Mouse (Mus musculus) kidney, embryonic 14.5 days (tissue): ENCODE data around the gene Ube2cbp. TPM values are rescaled to one million over a fixed set of nuclear protein-coding genes. Genes with fewer than 3 reads are reported as not detected.

Experiments used
- ATAC-seq: fragments of 200-750 bp; cut with Nextera tagmentation; 2 replicates; pipeline ENCODE4 v1.8.0; 2017; ENCODE audit warnings: moderate number of reproducible peaks, mild to moderate bottlenecking, moderate TSS enrichment, moderate library complexity; ENCODE audit not compliant: low FRiP score, low TSS enrichment
- H3K27ac ChIP-seq: fragments of 300-500 bp; sonication (generic); 2 replicates; pipeline ENCODE4 v1.5.1; 2014; ENCODE audit warnings: low read depth, mild to moderate bottlenecking, low read length, moderate library complexity, mixed read lengths
- H3K27me3 ChIP-seq: fragments of 300-500 bp; sonication (generic); 2 replicates; pipeline ENCODE4 v1.6.1; 2014; ENCODE audit warnings: mild to moderate bottlenecking, low read length; ENCODE audit not compliant: control insufficient read depth, insufficient read depth
- H3K36me3 ChIP-seq: fragments of 300-500 bp; sonication (generic); 2 replicates; pipeline ENCODE4 v1.6.1; 2014; ENCODE audit warnings: low read length, mixed read lengths; ENCODE audit not compliant: control insufficient read depth, insufficient read depth
- H3K4me1 ChIP-seq: fragments of 300-500 bp; sonication (generic); 2 replicates; pipeline ENCODE4 v1.6.1; 2014; ENCODE audit warnings: low read length, mixed read lengths; ENCODE audit not compliant: control insufficient read depth, insufficient read depth
- H3K4me2 ChIP-seq: fragments of 300-500 bp; sonication (generic); replicated peaks from 2 replicates; pipeline ENCODE4 v1.6.1; 2014; ENCODE audit warnings: low read depth, mild to moderate bottlenecking, low read length
- H3K4me3 ChIP-seq: fragments of 300-500 bp; sonication (generic); 2 replicates; pipeline ENCODE4 v1.5.1; 2014; ENCODE audit warnings: mild to moderate bottlenecking, low read length
- H3K9ac ChIP-seq: fragments of 300-500 bp; sonication (generic); 2 replicates; pipeline ENCODE4 v1.6.1; 2014; ENCODE audit warnings: low read depth, mild to moderate bottlenecking, low read length, moderate library complexity
- H3K9me3 ChIP-seq: fragments of 300-500 bp; sonication (generic); 2 replicates; pipeline ENCODE4 v1.6.1; 2016; ENCODE audit warnings: low read length; ENCODE audit not compliant: control insufficient read depth
- WGBS: fragments of 180-500 bp; shearing (Covaris S2); extraction: QIAGEN DNeasy Blood & Tissue Kit; methylation state at CpG from one replicate; pipeline ENCODE4 v1.1.7; 2014; 5-methylcytosine and 5-hydroxymethylcytosine counted together
- polyA plus RNA-seq: library from polyadenylated mRNA; unstranded; fragments of >200 nt; fragmentation: Nextera tagmentation; extraction: Ambion mirVana; gene quantifications from 2 replicates; pipeline ENCODE4 v1.2.1, GENCODE M21; 2014

The Ube2cbp gene
- polyA plus RNA-seq, 1 experiment from 2014 or later = 12.8 TPM

DNA sequence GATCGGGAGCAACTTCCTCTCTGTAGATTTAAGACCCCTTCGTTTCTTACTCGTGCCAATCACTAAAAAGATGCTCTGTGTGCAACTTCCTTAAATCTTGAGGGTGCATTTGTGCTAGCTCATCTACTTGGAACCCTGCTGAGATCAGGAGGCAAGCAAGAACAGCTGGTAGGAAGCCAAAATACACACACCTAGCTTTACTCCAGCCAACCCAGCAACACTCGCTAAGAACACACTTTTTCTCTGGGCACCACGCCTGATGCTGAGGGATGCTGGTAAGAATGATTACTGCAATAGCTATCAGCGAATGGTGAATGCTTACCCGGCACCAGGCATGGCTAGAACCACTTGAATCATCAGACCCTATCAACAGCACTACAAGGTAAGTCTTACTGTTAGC lies 17.9 kb downstream of the Ube2cbp start:
- 85% methylated on average over 7 of the region's 7 CpGs for WGBS
- no peak for ATAC-seq

DNA sequence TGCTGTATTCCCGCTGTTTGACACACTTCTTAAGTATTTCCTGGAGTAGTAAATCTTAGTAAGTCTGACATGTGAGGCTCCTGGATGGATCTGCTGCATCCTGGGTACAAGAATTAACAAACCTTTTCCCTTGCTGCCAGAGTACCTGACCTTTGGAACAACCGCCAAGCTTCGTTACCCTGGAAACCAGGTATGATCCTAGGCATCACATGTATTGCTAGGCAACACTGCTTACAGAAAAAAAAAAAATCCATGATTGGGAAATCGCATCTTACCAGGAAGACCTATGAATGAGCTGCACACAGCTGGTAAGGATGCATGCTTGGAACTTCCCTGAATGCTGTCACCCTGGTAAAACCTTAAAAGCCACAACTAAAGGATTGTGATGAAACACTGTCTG lies 22.5 kb downstream of the Ube2cbp start:
- H3K4me2 ChIP-seq = no peak overlapping the region
- no peaks in the 10 kb centered on the region for H3K27me3 ChIP-seq
- ATAC-seq = no peak
- no peak overlapping the region for H3K9ac ChIP-seq
- H3K27ac ChIP-seq = no peak overlapping the region
- H3K4me3 ChIP-seq = no peak overlapping the region
- no peaks in the 10 kb centered on the region for H3K4me1 ChIP-seq
- H3K36me3 ChIP-seq = no peaks in the 10 kb centered on the region
- WGBS = 67% methylated on average over 4 of the region's 4 CpGs
- no peaks in the 10 kb centered on the region; the same call in 1 of the 2 replicates for H3K9me3 ChIP-seq

More for the DNA sequence above, 17.9 kb downstream of the Ube2cbp start:
- no peak overlapping the region for H3K4me2 ChIP-seq
- H3K9me3 ChIP-seq = no peaks in the 10 kb centered on the region; the same call in 1 of the 2 replicates
- no peak overlapping the region for H3K9ac ChIP-seq
- no peak overlapping the region for H3K27ac ChIP-seq
- H3K4me1 ChIP-seq = peaks cover 11% of the 10 kb centered on the region; the same call in 1 of the 2 replicates
- H3K36me3 ChIP-seq = no peaks in the 10 kb centered on the region
- H3K27me3 ChIP-seq = no peaks in the 10 kb centered on the region
- no peak overlapping the region for H3K4me3 ChIP-seq

DNA sequence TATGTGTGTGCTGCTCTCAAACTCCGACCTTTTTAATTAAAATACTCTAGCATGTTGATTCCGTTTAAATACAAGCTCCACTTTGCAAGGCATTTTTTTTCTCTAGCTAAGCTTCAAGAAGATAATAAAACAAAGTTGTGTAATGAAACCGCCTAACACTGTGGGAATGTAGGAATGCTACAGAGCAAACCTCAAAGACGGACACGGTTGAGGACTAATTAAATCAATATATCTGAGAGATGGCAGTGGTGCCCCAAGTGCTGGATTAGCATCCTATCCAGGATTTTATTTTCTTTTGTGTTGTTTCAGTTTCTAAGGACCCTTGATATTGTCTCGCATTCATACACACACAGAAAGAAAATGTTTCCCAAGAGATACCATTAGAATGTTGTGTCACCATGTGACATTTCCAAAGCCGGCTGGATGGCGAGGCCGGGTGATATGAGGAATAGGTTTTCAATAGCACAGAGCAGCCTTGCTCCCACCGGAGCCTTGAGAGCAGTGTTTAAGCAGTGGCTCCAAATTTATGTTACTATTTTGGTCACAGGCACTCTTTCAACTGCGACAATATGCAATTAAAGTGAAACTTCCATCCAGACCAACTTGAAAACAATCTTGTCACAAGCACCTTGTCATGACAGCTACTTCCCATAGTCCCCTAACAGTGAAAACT lies 26.3 kb downstream of the Ube2cbp start:
- H3K9me3 ChIP-seq = no peaks in the 10 kb centered on the region
- no peak for ATAC-seq

DNA sequence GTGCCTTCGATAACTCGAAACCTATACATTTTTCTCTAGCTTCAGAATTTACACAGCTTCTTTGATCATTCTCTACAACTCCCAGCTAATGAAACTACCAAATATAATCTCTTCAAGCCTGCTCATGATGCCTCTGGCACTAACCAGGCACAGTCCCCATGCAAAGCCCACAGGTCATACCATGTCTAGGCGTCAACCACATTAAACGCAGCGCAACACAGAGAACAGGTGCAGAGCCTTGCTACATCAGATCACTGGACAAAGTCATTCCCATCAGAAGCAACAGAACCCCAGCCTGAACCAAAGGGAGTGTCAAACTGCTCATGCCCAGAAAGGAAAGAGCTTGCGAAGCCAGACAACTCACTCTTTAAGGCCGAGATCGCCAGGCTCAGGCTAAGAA lies 28.1 kb downstream of the Ube2cbp start:
- WGBS = 93% methylated on average over 8 of the region's 8 CpGs
- Histone ChIP-seq H3K9me3 (no peaks in the 10 kb centered on the region), H3K9ac (no peak overlapping the region), H3K4me2 (no peak overlapping the region), H3K36me3 (no peaks in the 10 kb centered on the region), H3K27ac (no peak overlapping the region), H3K27me3 (no peaks in the 10 kb centered on the region), H3K4me3 (no peak overlapping the region), H3K4me1 (no peaks in the 10 kb centered on the region)
- ATAC-seq = no peak

More for the DNA sequence above, 26.3 kb downstream of the Ube2cbp start:
- Histone ChIP-seq H3K36me3 (no peaks in the 10 kb centered on the region), H3K9ac (no peak overlapping the region), H3K4me3 (no peak overlapping the region), H3K4me1 (no peaks in the 10 kb centered on the region), H3K4me2 (no peak overlapping the region), H3K27me3 (no peaks in the 10 kb centered on the region), H3K27ac (no peak overlapping the region)
- whole genome bisulfite sequencing = 61% methylated on average over 11 of the region's 11 CpGs

DNA sequence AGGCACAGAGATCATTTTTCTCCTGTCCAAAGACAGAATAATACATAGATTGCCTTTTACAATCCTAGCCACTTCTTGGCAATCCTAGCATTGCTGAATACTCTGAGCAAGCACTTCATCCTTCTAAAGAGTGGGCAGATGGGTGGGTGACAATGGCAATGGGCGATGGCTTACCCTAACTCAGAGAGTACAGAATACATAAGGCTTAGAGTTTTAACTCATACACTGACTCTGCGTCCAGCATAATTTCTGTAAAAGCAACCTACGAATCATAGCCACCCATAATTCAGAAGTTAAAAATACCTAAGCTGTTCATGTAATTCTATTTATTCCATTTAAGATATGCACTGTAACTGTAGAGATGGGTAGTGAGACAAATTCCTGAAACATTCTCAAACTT lies 29.2 kb downstream of the Ube2cbp start:
- H3K9me3 ChIP-seq = no peaks in the 10 kb centered on the region
- no peaks in the 10 kb centered on the region for H3K36me3 ChIP-seq
- 84% methylated on average over 3 of the region's 3 CpGs for WGBS
- no peak overlapping the region for H3K4me3 ChIP-seq
- no peaks in the 10 kb centered on the region for H3K4me1 ChIP-seq
- no peaks in the 10 kb centered on the region for H3K27me3 ChIP-seq
- H3K4me2 ChIP-seq = no peak overlapping the region
- H3K9ac ChIP-seq = no peak overlapping the region
- H3K27ac ChIP-seq = no peak overlapping the region
- ATAC-seq = no peak

DNA sequence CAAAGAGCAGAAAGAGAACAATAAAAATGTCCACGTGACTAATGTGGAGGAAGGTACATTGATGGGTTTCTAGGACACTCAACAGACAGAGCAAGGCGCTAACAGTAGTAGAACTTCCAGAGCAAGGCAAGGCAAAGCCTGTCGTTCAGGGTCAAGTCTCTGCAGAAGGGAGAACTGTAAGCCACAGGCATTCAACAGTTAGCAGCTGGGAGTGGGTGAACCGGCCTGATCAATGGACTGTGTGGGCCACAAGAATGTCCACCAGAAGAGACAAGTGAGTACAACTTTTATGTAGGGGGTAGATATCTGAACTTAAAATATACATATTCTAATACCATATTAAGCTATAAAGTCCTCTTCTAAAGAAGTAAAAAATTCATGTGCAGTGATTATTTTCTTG lies 41.4 kb downstream of the Ube2cbp start:
- Histone ChIP-seq H3K36me3 (no peaks in the 10 kb centered on the region), H3K4me3 (no peak overlapping the region), H3K27me3 (no peaks in the 10 kb centered on the region), H3K4me1 (no peaks in the 10 kb centered on the region), H3K27ac (no peak overlapping the region), H3K9ac (no peak overlapping the region), H3K4me2 (no peak overlapping the region), H3K9me3 (no peaks in the 10 kb centered on the region)
- no peak for ATAC-seq
- WGBS = 71% methylated on average over 4 of the region's 4 CpGs

DNA sequence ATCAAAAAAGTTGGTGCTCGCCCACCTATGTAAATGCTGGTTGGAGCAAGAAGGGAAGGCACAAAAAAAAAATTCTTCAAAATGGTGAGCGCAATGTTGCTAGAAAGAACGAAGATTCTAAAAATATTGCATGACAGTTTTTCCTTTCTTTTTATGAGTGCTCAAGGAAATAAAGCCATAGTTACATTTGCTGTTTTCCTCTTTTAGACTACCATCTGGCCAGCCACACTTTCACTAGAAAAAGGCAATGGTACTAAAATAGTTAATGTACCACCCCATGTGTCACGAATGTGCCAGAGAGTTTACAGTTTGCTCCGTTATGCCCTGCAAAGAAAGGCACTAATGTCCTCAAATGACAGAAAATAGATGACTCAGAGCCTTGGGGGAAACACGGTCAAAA lies 45.4 kb downstream of the Ube2cbp start:
- Histone ChIP-seq H3K9ac (no peak overlapping the region), H3K4me1 (no peaks in the 10 kb centered on the region), H3K4me2 (no peak overlapping the region), H3K4me3 (no peak overlapping the region), H3K36me3 (no peaks in the 10 kb centered on the region), H3K27me3 (no peaks in the 10 kb centered on the region), H3K27ac (no peak overlapping the region), H3K9me3 (no peaks in the 10 kb centered on the region)
- WGBS = 85% methylated on average over 6 of the region's 6 CpGs
- ATAC-seq = no peak

DNA sequence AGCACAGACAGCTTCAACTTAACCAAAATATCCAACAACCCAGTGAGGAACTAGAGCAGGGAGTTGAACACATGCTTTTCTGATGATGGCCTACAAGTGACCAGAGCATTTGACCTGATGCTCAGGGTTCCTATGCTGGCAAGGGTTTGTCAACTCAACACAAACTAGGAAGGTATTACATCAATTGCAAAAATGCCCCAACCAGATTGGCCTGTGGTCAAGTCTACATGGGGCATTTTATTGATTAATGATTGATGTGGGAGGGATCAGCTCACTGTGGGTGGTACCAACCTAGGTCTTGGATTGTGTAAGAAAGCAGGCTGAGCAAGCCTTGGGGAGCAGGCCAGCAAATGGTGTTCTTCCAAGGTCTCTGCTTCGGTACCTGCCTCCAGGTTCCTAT lies 46.8 kb downstream of the Ube2cbp start:
- Histone ChIP-seq H3K9ac (no peak overlapping the region), H3K36me3 (no peaks in the 10 kb centered on the region), H3K9me3 (no peaks in the 10 kb centered on the region), H3K27ac (no peak overlapping the region), H3K4me3 (no peak overlapping the region), H3K4me1 (no peaks in the 10 kb centered on the region), H3K27me3 (no peaks in the 10 kb centered on the region), H3K4me2 (no peak overlapping the region)
- no peak for ATAC-seq
- WGBS = 93% methylated on average over 1 of the region's 1 CpGs

DNA sequence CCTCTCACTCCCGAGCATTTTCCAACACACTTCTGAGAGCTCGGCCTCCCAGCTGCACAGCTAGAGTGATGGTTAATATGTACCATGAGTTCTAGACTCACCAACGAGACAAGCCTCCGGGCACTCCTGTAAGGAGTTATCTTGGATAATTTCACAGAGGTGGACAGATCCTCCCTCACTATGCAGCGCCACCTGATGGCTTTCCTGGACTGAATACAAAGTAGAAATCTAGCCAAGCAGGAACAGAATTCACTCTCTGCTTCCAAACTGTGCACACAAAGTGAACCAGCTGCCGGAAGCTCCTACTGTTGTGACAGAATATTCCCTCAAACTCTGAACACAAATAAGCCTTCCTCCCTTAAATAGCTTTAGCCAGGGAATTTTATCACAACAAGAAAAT lies 69.0 kb downstream of the Ube2cbp start:
- H3K4me2 ChIP-seq = no peak overlapping the region
- no peak overlapping the region for H3K9ac ChIP-seq
- no peaks in the 10 kb centered on the region for H3K36me3 ChIP-seq
- H3K9me3 ChIP-seq = no peaks in the 10 kb centered on the region
- 67% methylated on average over 6 of the region's 6 CpGs for WGBS
- no peak overlapping the region for H3K27ac ChIP-seq
- no peaks in the 10 kb centered on the region for H3K27me3 ChIP-seq
- H3K4me1 ChIP-seq = peaks cover 5% of the 10 kb centered on the region
- ATAC-seq = no peak
- H3K4me3 ChIP-seq = no peak overlapping the region
